Mouse (Mus musculus): Measurements from ENCODE around the gene Gria1. TPM values are rescaled to one million over a fixed set of nuclear protein-coding genes. Genes with fewer than 3 reads are reported as not detected.

Gene Gria1
- polyA plus RNA-seq, 1 experiment from 2014 or later = 3.2 TPM

- no peaks in the 10 kb centered on the region for H3K27me3 ChIP-seq (ENCODE audit: control insufficient read depth, insufficient read depth, low read length)
- no peak overlapping the region for H3K27ac ChIP-seq (ENCODE audit: low read length)
- H3K9me3 ChIP-seq (ENCODE audit: control insufficient read depth, low read depth, low read length) = no peaks in the 10 kb centered on the region
- no peaks in the 10 kb centered on the region for H3K36me3 ChIP-seq (ENCODE audit: control insufficient read depth, insufficient read depth, low read length)
- no peak overlapping the region for H3K9ac ChIP-seq (replicated peaks; ENCODE audit: low read depth, low read length)
- H3K4me2 ChIP-seq (replicated peaks; ENCODE audit: low read depth, low read length) = peak overlapping the region; percentile 13; the same call in 1 of the 2 replicates
- H3K4me1 ChIP-seq (ENCODE audit: control insufficient read depth, insufficient read depth, low read length) = no peaks in the 10 kb centered on the region
- ATAC-seq (ENCODE audit: insufficient number of reproducible peaks, insufficient read depth, low FRiP score, low read depth) = 0 out of 2 replicates have a peak, but pooled peaks have one; percentile 37
- no peak overlapping the region for H3K4me3 ChIP-seq (ENCODE audit: low read depth, low read length)
- WGBS = 49% methylated on average over 10 of the region's 10 CpGs
Observed at GRCm38 (mm10) chr11:57201245-57201976, 190.2 kb downstream of the Gria1 start.

GRCm38 (mm10) chr11:57204371-57204770, 193.2 kb downstream of the Gria1 start:
- Histone ChIP-seq H3K9ac (replicated peaks; ENCODE audit: low read depth, low read length) (no peak overlapping the region), H3K4me3 (ENCODE audit: low read depth, low read length) (no peak overlapping the region), H3K9me3 (ENCODE audit: control insufficient read depth, low read depth, low read length) (no peaks in the 10 kb centered on the region), H3K27ac (ENCODE audit: low read length) (no peak overlapping the region), H3K4me2 (replicated peaks; ENCODE audit: low read depth, low read length) (no peak overlapping the region), H3K27me3 (ENCODE audit: control insufficient read depth, insufficient read depth, low read length) (no peaks in the 10 kb centered on the region), H3K4me1 (ENCODE audit: control insufficient read depth, insufficient read depth, low read length) (no peaks in the 10 kb centered on the region), H3K36me3 (ENCODE audit: control insufficient read depth, insufficient read depth, low read length) (no peaks in the 10 kb centered on the region)
- WGBS = 41% methylated on average over 6 of the region's 6 CpGs
- ATAC-seq (ENCODE audit: insufficient number of reproducible peaks, insufficient read depth, low FRiP score, low read depth) = no peak

GRCm38 (mm10) chr11:57207260-57207659, 196.1 kb downstream of the Gria1 start:
- Histone ChIP-seq H3K27me3 (ENCODE audit: control insufficient read depth, insufficient read depth, low read length) (no peaks in the 10 kb centered on the region), H3K4me1 (ENCODE audit: control insufficient read depth, insufficient read depth, low read length) (no peaks in the 10 kb centered on the region), H3K36me3 (ENCODE audit: control insufficient read depth, insufficient read depth, low read length) (no peaks in the 10 kb centered on the region), H3K9ac (replicated peaks; ENCODE audit: low read depth, low read length) (no peak overlapping the region), H3K9me3 (ENCODE audit: control insufficient read depth, low read depth, low read length) (no peaks in the 10 kb centered on the region), H3K27ac (ENCODE audit: low read length) (no peak overlapping the region), H3K4me2 (replicated peaks; ENCODE audit: low read depth, low read length) (no peak overlapping the region), H3K4me3 (ENCODE audit: low read depth, low read length) (no peak overlapping the region)
- ATAC-seq (ENCODE audit: insufficient number of reproducible peaks, insufficient read depth, low FRiP score, low read depth) = no peak

GRCm38 (mm10) chr11:57214079-57214478, 202.9 kb downstream of the Gria1 start:
- H3K36me3 ChIP-seq (ENCODE audit: control insufficient read depth, insufficient read depth, low read length) = no peaks in the 10 kb centered on the region
- H3K4me3 ChIP-seq (ENCODE audit: low read depth, low read length) = no peak overlapping the region
- H3K27me3 ChIP-seq (ENCODE audit: control insufficient read depth, insufficient read depth, low read length) = no peaks in the 10 kb centered on the region
- ATAC-seq (ENCODE audit: insufficient number of reproducible peaks, insufficient read depth, low FRiP score, low read depth) = no peak
- no peaks in the 10 kb centered on the region for H3K9me3 ChIP-seq (ENCODE audit: control insufficient read depth, low read depth, low read length)
- 95% methylated on average over 7 of the region's 7 CpGs for WGBS
- no peaks in the 10 kb centered on the region for H3K4me1 ChIP-seq (ENCODE audit: control insufficient read depth, insufficient read depth, low read length)
- H3K4me2 ChIP-seq (replicated peaks; ENCODE audit: low read depth, low read length) = no peak overlapping the region
- no peak overlapping the region for H3K27ac ChIP-seq (ENCODE audit: low read length)
- no peak overlapping the region for H3K9ac ChIP-seq (replicated peaks; ENCODE audit: low read depth, low read length)

- 88% methylated on average over 5 of the region's 5 CpGs for WGBS
- Histone ChIP-seq H3K4me3 (ENCODE audit: low read depth, low read length) (no peak overlapping the region), H3K36me3 (ENCODE audit: control insufficient read depth, insufficient read depth, low read length) (no peaks in the 10 kb centered on the region), H3K4me2 (replicated peaks; ENCODE audit: low read depth, low read length) (no peak overlapping the region), H3K27me3 (ENCODE audit: control insufficient read depth, insufficient read depth, low read length) (no peaks in the 10 kb centered on the region), H3K4me1 (ENCODE audit: control insufficient read depth, insufficient read depth, low read length) (no peaks in the 10 kb centered on the region), H3K9me3 (ENCODE audit: control insufficient read depth, low read depth, low read length) (no peaks in the 10 kb centered on the region), H3K9ac (replicated peaks; ENCODE audit: low read depth, low read length) (no peak overlapping the region), H3K27ac (ENCODE audit: low read length) (no peak overlapping the region)
- ATAC-seq (ENCODE audit: insufficient number of reproducible peaks, insufficient read depth, low FRiP score, low read depth) = no peak
Observed at GRCm38 (mm10) chr11:57214583-57214982, 203.4 kb downstream of the Gria1 start.

- no peak overlapping the region for H3K4me2 ChIP-seq (replicated peaks; ENCODE audit: low read depth, low read length)
- H3K9ac ChIP-seq (replicated peaks; ENCODE audit: low read depth, low read length) = no peak overlapping the region
- H3K9me3 ChIP-seq (ENCODE audit: control insufficient read depth, low read depth, low read length) = no peaks in the 10 kb centered on the region
- H3K27ac ChIP-seq (ENCODE audit: low read length) = no peak overlapping the region
- H3K4me1 ChIP-seq (ENCODE audit: control insufficient read depth, insufficient read depth, low read length) = no peaks in the 10 kb centered on the region
- ATAC-seq (ENCODE audit: insufficient number of reproducible peaks, insufficient read depth, low FRiP score, low read depth) = no peak
- H3K36me3 ChIP-seq (ENCODE audit: control insufficient read depth, insufficient read depth, low read length) = no peaks in the 10 kb centered on the region
- 67% methylated on average over 8 of the region's 8 CpGs for WGBS
- no peak overlapping the region for H3K4me3 ChIP-seq (ENCODE audit: low read depth, low read length)
- H3K27me3 ChIP-seq (ENCODE audit: control insufficient read depth, insufficient read depth, low read length) = no peaks in the 10 kb centered on the region
Observed at GRCm38 (mm10) chr11:57222797-57223569, 211.8 kb downstream of the Gria1 start.

- H3K4me1 ChIP-seq (ENCODE audit: control insufficient read depth, insufficient read depth, low read length) = no peaks in the 10 kb centered on the region
- 79% methylated on average over 2 of the region's 2 CpGs for WGBS
Observed at GRCm38 (mm10) chr11:57235446-57235845, 224.3 kb downstream of the Gria1 start.

GRCm38 (mm10) chr11:57236431-57236830, 225.2 kb downstream of the Gria1 start:
- Histone ChIP-seq H3K4me2 (replicated peaks; ENCODE audit: low read depth, low read length) (no peak overlapping the region), H3K27ac (ENCODE audit: low read length) (no peak overlapping the region), H3K36me3 (ENCODE audit: control insufficient read depth, insufficient read depth, low read length) (no peaks in the 10 kb centered on the region), H3K4me3 (ENCODE audit: low read depth, low read length) (no peak overlapping the region), H3K9me3 (ENCODE audit: control insufficient read depth, low read depth, low read length) (no peaks in the 10 kb centered on the region), H3K27me3 (ENCODE audit: control insufficient read depth, insufficient read depth, low read length) (no peaks in the 10 kb centered on the region), H3K4me1 (ENCODE audit: control insufficient read depth, insufficient read depth, low read length) (no peaks in the 10 kb centered on the region), H3K9ac (replicated peaks; ENCODE audit: low read depth, low read length) (no peak overlapping the region)
- WGBS = 27% methylated on average over 1 of the region's 1 CpGs
- no peak for ATAC-seq (ENCODE audit: insufficient number of reproducible peaks, insufficient read depth, low FRiP score, low read depth)

More at GRCm38 (mm10) chr11:57235446-57235845, 224.3 kb downstream of the Gria1 start:
- Histone ChIP-seq H3K27me3 (ENCODE audit: control insufficient read depth, insufficient read depth, low read length) (no peaks in the 10 kb centered on the region), H3K27ac (ENCODE audit: low read length) (no peak overlapping the region), H3K4me3 (ENCODE audit: low read depth, low read length) (no peak overlapping the region), H3K9me3 (ENCODE audit: control insufficient read depth, low read depth, low read length) (no peaks in the 10 kb centered on the region), H3K4me2 (replicated peaks; ENCODE audit: low read depth, low read length) (no peak overlapping the region), H3K9ac (replicated peaks; ENCODE audit: low read depth, low read length) (no peak overlapping the region), H3K36me3 (ENCODE audit: control insufficient read depth, insufficient read depth, low read length) (no peaks in the 10 kb centered on the region)
- ATAC-seq (ENCODE audit: insufficient number of reproducible peaks, insufficient read depth, low FRiP score, low read depth) = no peak

Measured in stomach, embryonic 14.5 days (tissue).